Mouse (Mus musculus): ENCODE measurements around the gene Tdrkh. TPM values are rescaled to one million over a fixed set of nuclear protein-coding genes. Genes with fewer than 3 reads are reported as not detected.
A peak's percentile ranks its signal among the peaks of the same experiment; 100 is the strongest.

Gene Tdrkh
- polyA plus RNA-seq, 1 experiment from 2014 or later, result 50.7 TPM

DNA sequence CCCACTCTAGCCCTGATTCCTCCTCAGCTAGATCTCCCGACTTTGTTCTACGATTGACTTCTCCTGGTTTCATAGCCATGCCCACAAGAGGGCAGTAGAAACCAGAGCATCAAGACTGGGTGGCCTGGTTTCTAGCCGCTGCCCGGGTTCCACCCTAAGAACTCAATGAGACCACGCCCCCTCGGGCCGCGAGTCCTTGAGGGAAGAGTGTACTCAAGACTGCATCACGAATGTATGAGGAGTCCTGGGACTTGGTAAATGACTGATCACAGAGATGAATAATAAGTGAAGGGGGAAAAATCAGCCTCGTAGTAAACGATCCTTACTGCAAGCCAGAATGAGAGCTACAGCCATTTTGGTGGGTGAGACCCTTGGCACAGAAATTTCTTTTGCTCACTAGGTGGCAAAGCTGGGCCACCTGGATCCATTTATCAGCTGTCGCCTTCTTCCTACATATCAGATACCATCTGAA, 43.5 kb downstream of the Tdrkh start:
- peak overlapping the region; percentile 41 for H3K4me3 ChIP-seq (ENCODE audit: low read depth, low read length)
- no peaks in the 10 kb centered on the region; the same call in 1 of the 2 replicates for H3K9me3 ChIP-seq (replicated peaks; ENCODE audit: control insufficient read depth, low read length, poor library complexity, severe bottlenecking)
- ATAC-seq, result peak; percentile 94
- H3K4me1 ChIP-seq (ENCODE audit: control insufficient read depth, insufficient read depth, low read length), result no peaks in the 10 kb centered on the region; the same call in 1 of the 2 replicates
- 1% methylated on average over 12 of the region's 12 CpGs for WGBS
- H3K36me3 ChIP-seq (ENCODE audit: control insufficient read depth, insufficient read depth, low read length), result no peaks in the 10 kb centered on the region
- peak overlapping the region; percentile 30; the same call in 1 of the 2 replicates for H3K9ac ChIP-seq (ENCODE audit: low read depth, low read length)
- H3K27me3 ChIP-seq (ENCODE audit: control insufficient read depth, insufficient read depth, low read depth, low read length), result no peaks in the 10 kb centered on the region
- H3K4me2 ChIP-seq (ENCODE audit: low read length), result peak overlapping the region; percentile 43
- H3K27ac ChIP-seq (ENCODE audit: low read length), result peak overlapping the region; percentile 43

GRCm38 (mm10) chr3:94457055-94457454, 44.0 kb downstream of the Tdrkh start:
- peak overlapping the region; percentile 43; the same call in 1 of the 2 replicates for H3K4me2 ChIP-seq (ENCODE audit: low read length)
- peak; percentile 44 for ATAC-seq
- peak overlapping the region; percentile 41 for H3K4me3 ChIP-seq (ENCODE audit: low read depth, low read length)
- H3K36me3 ChIP-seq (ENCODE audit: control insufficient read depth, insufficient read depth, low read length), result no peaks in the 10 kb centered on the region
- peak overlapping the region; percentile 13; the same call in 1 of the 2 replicates for H3K9ac ChIP-seq (ENCODE audit: low read depth, low read length)
- no peaks in the 10 kb centered on the region; the same call in 1 of the 2 replicates for H3K9me3 ChIP-seq (replicated peaks; ENCODE audit: control insufficient read depth, low read length, poor library complexity, severe bottlenecking)
- H3K4me1 ChIP-seq (ENCODE audit: control insufficient read depth, insufficient read depth, low read length), result no peaks in the 10 kb centered on the region; the same call in 1 of the 2 replicates
- no peaks in the 10 kb centered on the region for H3K27me3 ChIP-seq (ENCODE audit: control insufficient read depth, insufficient read depth, low read depth, low read length)
- H3K27ac ChIP-seq (ENCODE audit: low read length), result peak overlapping the region; percentile 43
- WGBS, result 59% methylated on average over 3 of the region's 3 CpGs

DNA sequence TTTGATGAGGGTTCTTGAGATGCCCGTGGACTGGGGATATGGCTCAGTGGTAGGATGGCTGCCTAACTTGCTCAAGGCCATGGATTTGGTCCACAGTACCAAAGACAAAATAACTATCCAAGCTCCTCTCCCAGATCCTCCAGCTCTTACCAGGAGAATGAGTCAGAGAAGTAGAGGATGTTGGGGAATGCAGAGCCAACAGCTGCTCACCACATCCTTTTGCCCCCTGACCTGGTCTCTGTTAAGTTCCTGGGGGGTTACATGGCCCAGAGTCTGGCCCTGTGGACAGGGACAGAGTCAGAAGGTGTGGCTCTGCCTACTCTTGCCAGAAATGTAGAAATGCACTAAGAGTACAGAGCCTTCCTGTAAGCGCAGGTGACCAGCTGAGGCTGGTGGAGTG, 46.8 kb downstream of the Tdrkh start:
- no peak overlapping the region for H3K4me2 ChIP-seq (ENCODE audit: low read length)
- no peak overlapping the region for H3K9ac ChIP-seq (ENCODE audit: low read depth, low read length)
- peaks cover 16% of the 10 kb centered on the region for H3K4me1 ChIP-seq (ENCODE audit: control insufficient read depth, insufficient read depth, low read length)
- no peaks in the 10 kb centered on the region for H3K36me3 ChIP-seq (ENCODE audit: control insufficient read depth, insufficient read depth, low read length)
- no peaks in the 10 kb centered on the region; the same call in 1 of the 2 replicates for H3K9me3 ChIP-seq (replicated peaks; ENCODE audit: control insufficient read depth, low read length, poor library complexity, severe bottlenecking)
- ATAC-seq, result no peak
- WGBS, result 96% methylated on average over 2 of the region's 2 CpGs
- no peaks in the 10 kb centered on the region for H3K27me3 ChIP-seq (ENCODE audit: control insufficient read depth, insufficient read depth, low read depth, low read length)
- no peak overlapping the region for H3K27ac ChIP-seq (ENCODE audit: low read length)
- no peak overlapping the region for H3K4me3 ChIP-seq (ENCODE audit: low read depth, low read length)

GRCm38 (mm10) chr3:94463926-94464578, 51.0 kb downstream of the Tdrkh start:
- WGBS, result 19% methylated on average over 11 of the region's 11 CpGs
- peak; percentile 84 for ATAC-seq
- H3K9me3 ChIP-seq (replicated peaks; ENCODE audit: control insufficient read depth, low read length, poor library complexity, severe bottlenecking), result no peaks in the 10 kb centered on the region
- no peaks in the 10 kb centered on the region for H3K36me3 ChIP-seq (ENCODE audit: control insufficient read depth, insufficient read depth, low read length)
- H3K27me3 ChIP-seq (ENCODE audit: control insufficient read depth, insufficient read depth, low read depth, low read length), result no peaks in the 10 kb centered on the region
- H3K27ac ChIP-seq (ENCODE audit: low read length), result peak overlapping the region; percentile 86
- H3K4me2 ChIP-seq (ENCODE audit: low read length), result peak overlapping the region; percentile 5; the same call in 1 of the 2 replicates
- H3K4me3 ChIP-seq (ENCODE audit: low read depth, low read length), result no peak overlapping the region
- H3K4me1 ChIP-seq (ENCODE audit: control insufficient read depth, insufficient read depth, low read length), result peaks cover 28% of the 10 kb centered on the region
- H3K9ac ChIP-seq (ENCODE audit: low read depth, low read length), result 0 out of 2 replicates have a peak overlapping the region, but pooled peaks have one; percentile 2

GRCm38 (mm10) chr3:94465632-94466430, 52.8 kb downstream of the Tdrkh start:
- H3K27ac ChIP-seq (ENCODE audit: low read length), result peak overlapping the region; percentile 86
- WGBS, result 34% methylated on average over 13 of the region's 13 CpGs
- H3K36me3 ChIP-seq (ENCODE audit: control insufficient read depth, insufficient read depth, low read length), result no peaks in the 10 kb centered on the region
- peak; percentile 71 for ATAC-seq
- H3K9me3 ChIP-seq (replicated peaks; ENCODE audit: control insufficient read depth, low read length, poor library complexity, severe bottlenecking), result no peaks in the 10 kb centered on the region
- H3K4me3 ChIP-seq (ENCODE audit: low read depth, low read length), result no peak overlapping the region
- no peak overlapping the region for H3K4me2 ChIP-seq (ENCODE audit: low read length)
- H3K4me1 ChIP-seq (ENCODE audit: control insufficient read depth, insufficient read depth, low read length), result peaks cover 28% of the 10 kb centered on the region
- peak overlapping the region; percentile 32 for H3K9ac ChIP-seq (ENCODE audit: low read depth, low read length)
- H3K27me3 ChIP-seq (ENCODE audit: control insufficient read depth, insufficient read depth, low read depth, low read length), result no peaks in the 10 kb centered on the region

DNA sequence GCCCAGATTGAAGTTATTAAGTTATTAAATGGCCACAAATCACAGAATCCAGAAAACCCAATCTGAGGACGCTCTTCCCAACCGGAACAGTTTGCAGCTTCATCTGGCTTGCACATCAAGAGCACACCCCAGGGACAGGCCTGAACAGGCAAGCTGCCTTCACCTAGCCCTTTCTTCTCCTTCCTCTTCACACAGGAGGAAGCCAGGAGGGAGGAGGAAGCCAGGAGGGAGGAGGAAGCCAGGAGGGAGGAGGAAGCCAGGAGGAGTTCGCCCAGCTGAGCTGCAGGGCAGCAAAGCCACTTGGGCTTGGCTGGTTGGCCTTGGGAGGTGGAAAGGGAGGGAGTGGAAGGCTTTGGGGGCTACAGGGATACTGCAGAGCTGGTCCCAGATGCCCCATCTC, 55.9 kb downstream of the Tdrkh start:
- Histone ChIP-seq H3K4me3 (ENCODE audit: low read depth, low read length) (no peak overlapping the region), H3K36me3 (ENCODE audit: control insufficient read depth, insufficient read depth, low read length) (no peaks in the 10 kb centered on the region), H3K9ac (ENCODE audit: low read depth, low read length) (no peak overlapping the region), H3K27ac (ENCODE audit: low read length) (no peak overlapping the region), H3K27me3 (ENCODE audit: control insufficient read depth, insufficient read depth, low read depth, low read length) (no peaks in the 10 kb centered on the region), H3K4me1 (ENCODE audit: control insufficient read depth, insufficient read depth, low read length) (peaks cover 36% of the 10 kb centered on the region), H3K4me2 (ENCODE audit: low read length) (no peak overlapping the region), H3K9me3 (replicated peaks; ENCODE audit: control insufficient read depth, low read length, poor library complexity, severe bottlenecking) (no peaks in the 10 kb centered on the region)
- ATAC-seq, result no peak
- 69% methylated on average over 3 of the region's 3 CpGs for WGBS

- 11% methylated on average over 28 of the region's 28 CpGs for WGBS
- Histone ChIP-seq H3K4me1 (ENCODE audit: control insufficient read depth, insufficient read depth, low read length) (peaks cover 21% of the 10 kb centered on the region; the same call in 1 of the 2 replicates), H3K27me3 (ENCODE audit: control insufficient read depth, insufficient read depth, low read depth, low read length) (no peaks in the 10 kb centered on the region), H3K9me3 (replicated peaks; ENCODE audit: control insufficient read depth, low read length, poor library complexity, severe bottlenecking) (no peaks in the 10 kb centered on the region), H3K9ac (ENCODE audit: low read depth, low read length) (peak overlapping the region; percentile 31), H3K27ac (ENCODE audit: low read length) (0 out of 2 replicates have a peak overlapping the region, but pooled peaks have one; percentile 39), H3K36me3 (ENCODE audit: control insufficient read depth, insufficient read depth, low read length) (no peaks in the 10 kb centered on the region), H3K4me3 (ENCODE audit: low read depth, low read length) (peak overlapping the region; percentile 31), H3K4me2 (ENCODE audit: low read length) (peak overlapping the region; percentile 53)
- 0 out of 2 replicates have a peak, but pooled peaks have one; percentile 29 for ATAC-seq
Measured at GRCm38 (mm10) chr3:94472447-94473114, 59.5 kb downstream of the Tdrkh start.

DNA sequence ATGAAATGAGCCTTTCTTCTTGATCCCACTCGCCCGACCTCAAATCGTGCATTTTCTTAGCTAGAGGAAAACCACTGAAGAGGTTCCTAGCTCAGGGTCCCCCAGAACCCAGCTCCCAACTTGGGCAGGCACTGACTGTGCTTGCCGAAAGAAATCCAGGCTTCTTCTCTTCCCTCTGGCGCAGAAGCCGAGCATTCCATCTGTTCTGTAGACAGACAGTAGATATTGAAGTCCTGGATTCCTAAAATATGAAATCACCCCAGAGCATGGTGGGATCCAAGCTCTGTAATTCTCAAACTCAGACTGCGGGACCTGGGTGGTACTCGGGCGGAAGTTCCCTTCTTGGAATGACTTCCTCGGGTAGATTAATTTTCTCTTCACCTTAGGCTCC, 60.0 kb downstream of the Tdrkh start:
- H3K4me3 ChIP-seq (ENCODE audit: low read depth, low read length), result no peak overlapping the region
- H3K27ac ChIP-seq (ENCODE audit: low read length), result 0 out of 2 replicates have a peak overlapping the region, but pooled peaks have one; percentile 39
- WGBS, result 47% methylated on average over 10 of the region's 10 CpGs
- H3K36me3 ChIP-seq (ENCODE audit: control insufficient read depth, insufficient read depth, low read length), result no peaks in the 10 kb centered on the region
- no peaks in the 10 kb centered on the region for H3K27me3 ChIP-seq (ENCODE audit: control insufficient read depth, insufficient read depth, low read depth, low read length)
- no peak for ATAC-seq
- peaks cover 21% of the 10 kb centered on the region; the same call in 1 of the 2 replicates for H3K4me1 ChIP-seq (ENCODE audit: control insufficient read depth, insufficient read depth, low read length)
- peak overlapping the region; percentile 22; the same call in 1 of the 2 replicates for H3K9ac ChIP-seq (ENCODE audit: low read depth, low read length)
- H3K9me3 ChIP-seq (replicated peaks; ENCODE audit: control insufficient read depth, low read length, poor library complexity, severe bottlenecking), result no peaks in the 10 kb centered on the region
- peak overlapping the region; percentile 53; the same call in 1 of the 2 replicates for H3K4me2 ChIP-seq (ENCODE audit: low read length)

Measured in midbrain, embryonic 16.5 days (tissue).